Mouse (Mus musculus): ENCODE data around the gene Car12. TPM values are rescaled to one million over a fixed set of nuclear protein-coding genes. Genes with fewer than 3 reads are reported as not detected.

Gene Car12
- polyA plus RNA-seq, 1 experiment from 2014 or later, result 0.59 TPM

DNA sequence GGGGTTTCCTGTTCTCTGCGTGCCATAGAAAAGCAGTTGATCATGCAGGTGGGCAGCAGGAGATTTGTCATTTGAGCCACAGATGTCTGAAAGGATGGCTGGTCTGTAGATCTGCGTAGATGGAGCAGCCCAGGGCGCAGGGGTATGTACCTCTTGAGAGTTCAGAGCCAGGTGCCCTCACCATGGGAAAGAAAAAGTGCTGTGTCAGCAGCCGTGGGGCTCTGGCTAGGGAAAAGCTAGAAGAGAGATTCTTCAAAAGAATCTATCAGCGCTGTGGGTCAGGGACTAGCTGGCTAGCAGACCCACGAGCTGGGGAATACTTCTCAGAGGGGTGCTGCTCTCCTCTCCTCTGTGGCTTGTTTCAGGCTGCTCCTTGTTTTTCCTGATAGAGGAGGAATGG lies 27.8 kb upstream of the Car12 start:
- H3K27me3 ChIP-seq (replicated peaks), result no peaks in the 10 kb centered on the region
- no peaks in the 10 kb centered on the region for H3K36me3 ChIP-seq
- no peak overlapping the region for H3K9ac ChIP-seq
- 70% methylated on average over 6 of the region's 6 CpGs for WGBS
- no peak overlapping the region for H3K27ac ChIP-seq (replicated peaks)
- peaks cover 8% of the 10 kb centered on the region for H3K4me1 ChIP-seq
- no peaks in the 10 kb centered on the region for H3K9me3 ChIP-seq
- no peak overlapping the region for H3K4me3 ChIP-seq
- no peak for ATAC-seq (ENCODE audit: extremely low read depth, insufficient number of reproducible peaks, low FRiP score, low TSS enrichment)
- H3K4me2 ChIP-seq, result no peak overlapping the region

DNA sequence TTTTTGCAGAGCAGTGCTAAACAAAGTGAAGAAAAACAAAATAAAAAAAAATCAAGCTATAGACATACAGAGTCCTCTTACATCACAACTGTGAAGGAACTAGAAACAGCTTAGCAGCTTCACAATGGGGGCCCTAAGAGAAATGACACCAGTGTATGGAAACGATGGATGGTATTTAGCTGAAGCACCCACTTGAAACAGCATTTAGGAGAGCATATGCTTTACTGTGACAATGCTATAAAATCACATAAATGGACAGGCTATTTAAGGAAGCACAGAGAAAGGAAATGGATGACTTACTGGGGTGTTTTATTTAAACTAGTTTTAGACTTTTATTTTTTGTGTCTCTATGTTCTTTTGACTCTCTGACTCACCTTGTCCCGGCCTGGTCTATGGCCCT lies 25.8 kb upstream of the Car12 start:
- Histone ChIP-seq H3K9me3 (no peaks in the 10 kb centered on the region), H3K36me3 (no peaks in the 10 kb centered on the region), H3K4me1 (peaks cover 8% of the 10 kb centered on the region), H3K4me2 (no peak overlapping the region), H3K9ac (no peak overlapping the region), H3K27ac (replicated peaks) (no peak overlapping the region), H3K27me3 (replicated peaks) (no peaks in the 10 kb centered on the region), H3K4me3 (no peak overlapping the region)
- ATAC-seq (ENCODE audit: extremely low read depth, insufficient number of reproducible peaks, low FRiP score, low TSS enrichment), result no peak
- WGBS, result 71% methylated on average over 2 of the region's 2 CpGs

DNA sequence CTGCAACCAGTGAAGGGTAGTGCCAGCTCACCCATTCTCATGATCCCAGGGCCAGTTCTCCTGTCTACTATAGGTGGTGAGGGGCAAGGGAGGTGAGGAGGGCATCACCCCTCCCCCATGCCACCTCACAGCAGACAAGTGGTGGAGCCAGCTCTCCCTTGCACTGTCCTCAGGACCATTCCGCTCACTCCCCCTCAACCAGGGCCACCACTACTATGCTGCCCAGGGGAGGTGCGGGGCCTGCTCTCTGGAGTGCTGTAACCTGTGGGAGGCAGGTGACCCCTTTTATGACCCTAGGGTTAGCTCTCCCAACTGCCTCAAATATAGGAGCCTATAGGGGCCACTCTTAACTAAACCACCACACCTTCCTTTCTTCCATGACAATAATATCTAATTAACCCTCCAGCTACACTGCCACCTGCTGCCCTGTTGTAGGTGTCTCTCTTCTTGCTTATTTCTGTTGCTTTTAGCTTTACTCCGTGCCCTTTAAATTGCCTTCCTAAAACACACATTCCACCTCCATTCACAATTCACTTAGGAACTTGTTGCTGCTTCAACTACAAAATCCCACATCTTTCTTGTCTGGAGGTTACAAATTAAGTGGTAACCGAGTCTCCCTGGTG lies 21.7 kb upstream of the Car12 start:
- no peaks in the 10 kb centered on the region for H3K36me3 ChIP-seq
- no peak overlapping the region for H3K27ac ChIP-seq (replicated peaks)
- H3K4me3 ChIP-seq, result no peak overlapping the region
- ATAC-seq (ENCODE audit: extremely low read depth, insufficient number of reproducible peaks, low FRiP score, low TSS enrichment), result no peak
- WGBS, result 76% methylated on average over 4 of the region's 4 CpGs
- H3K27me3 ChIP-seq (replicated peaks), result no peaks in the 10 kb centered on the region
- H3K9me3 ChIP-seq, result no peaks in the 10 kb centered on the region
- peaks cover 8% of the 10 kb centered on the region for H3K4me1 ChIP-seq
- no peak overlapping the region for H3K4me2 ChIP-seq
- no peak overlapping the region for H3K9ac ChIP-seq

DNA sequence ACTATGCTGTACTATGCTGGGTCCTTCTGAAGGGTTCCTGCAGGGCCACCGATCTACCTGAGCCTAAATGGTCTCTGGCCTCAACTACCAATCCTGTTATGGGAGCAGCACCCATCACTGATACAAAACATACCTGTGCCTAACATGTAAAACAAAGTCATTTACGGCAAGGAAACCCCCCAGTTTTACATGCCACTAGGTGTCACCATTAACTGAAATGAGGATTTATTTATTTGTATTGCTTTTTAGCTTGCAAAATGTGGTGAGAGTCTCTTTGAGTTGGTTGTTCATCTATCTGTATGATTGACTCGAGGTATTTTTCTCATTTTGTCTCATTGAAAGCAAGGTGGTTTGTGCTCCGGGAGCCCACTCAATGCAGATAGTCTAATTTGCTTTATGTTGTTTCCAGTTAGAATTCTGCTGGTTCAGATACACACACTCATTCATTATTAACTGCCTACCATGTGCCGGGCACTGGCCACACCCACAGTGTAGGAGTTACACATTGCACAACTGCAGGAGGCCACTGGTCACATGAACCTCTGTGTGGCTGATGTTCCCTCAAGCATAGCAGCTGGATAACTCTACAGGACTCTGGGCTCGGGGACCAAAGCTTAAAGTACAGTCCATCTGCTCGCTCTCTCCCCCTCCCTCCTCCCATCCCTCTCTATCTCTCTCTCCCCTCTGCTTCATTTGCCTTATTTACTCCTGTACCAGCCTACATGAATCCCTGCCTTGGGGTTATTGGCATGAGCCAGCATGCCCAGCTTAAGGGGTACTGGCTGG lies 15.9 kb upstream of the Car12 start:
- ATAC-seq (ENCODE audit: extremely low read depth, insufficient number of reproducible peaks, low FRiP score, low TSS enrichment), result no peak
- WGBS, result 68% methylated on average over 7 of the region's 7 CpGs

DNA sequence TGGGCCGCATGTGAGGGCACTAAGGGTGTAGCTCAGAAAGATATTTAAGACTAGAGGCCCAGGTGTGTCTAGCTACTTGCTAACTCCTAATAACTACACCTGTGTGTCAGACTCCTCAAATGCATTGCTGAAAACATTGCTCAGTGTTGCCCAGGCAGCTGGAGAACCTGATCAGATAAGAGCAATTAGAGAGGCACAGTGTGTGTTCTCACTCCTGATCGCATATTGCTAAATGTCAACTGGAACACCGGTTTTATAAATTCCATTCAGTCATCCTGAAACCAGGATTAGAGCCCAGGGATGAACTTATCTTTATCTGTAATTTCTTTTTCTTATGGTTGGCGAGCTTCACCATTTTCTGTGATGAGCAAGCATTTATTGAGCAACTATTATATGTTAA lies 13.7 kb upstream of the Car12 start:
- Histone ChIP-seq H3K4me1 (no peaks in the 10 kb centered on the region), H3K9me3 (no peaks in the 10 kb centered on the region), H3K4me2 (no peak overlapping the region), H3K36me3 (no peaks in the 10 kb centered on the region), H3K27me3 (replicated peaks) (no peaks in the 10 kb centered on the region), H3K9ac (no peak overlapping the region), H3K4me3 (no peak overlapping the region), H3K27ac (replicated peaks) (no peak overlapping the region)
- ATAC-seq (ENCODE audit: extremely low read depth, insufficient number of reproducible peaks, low FRiP score, low TSS enrichment), result no peak
- 81% methylated on average over 4 of the region's 4 CpGs for WGBS

More for the DNA sequence above, 15.9 kb upstream of the Car12 start:
- Histone ChIP-seq H3K4me3 (no peak overlapping the region), H3K27me3 (replicated peaks) (no peaks in the 10 kb centered on the region), H3K27ac (replicated peaks) (no peak overlapping the region), H3K4me2 (no peak overlapping the region), H3K9ac (no peak overlapping the region), H3K4me1 (no peaks in the 10 kb centered on the region), H3K36me3 (no peaks in the 10 kb centered on the region), H3K9me3 (no peaks in the 10 kb centered on the region)

DNA sequence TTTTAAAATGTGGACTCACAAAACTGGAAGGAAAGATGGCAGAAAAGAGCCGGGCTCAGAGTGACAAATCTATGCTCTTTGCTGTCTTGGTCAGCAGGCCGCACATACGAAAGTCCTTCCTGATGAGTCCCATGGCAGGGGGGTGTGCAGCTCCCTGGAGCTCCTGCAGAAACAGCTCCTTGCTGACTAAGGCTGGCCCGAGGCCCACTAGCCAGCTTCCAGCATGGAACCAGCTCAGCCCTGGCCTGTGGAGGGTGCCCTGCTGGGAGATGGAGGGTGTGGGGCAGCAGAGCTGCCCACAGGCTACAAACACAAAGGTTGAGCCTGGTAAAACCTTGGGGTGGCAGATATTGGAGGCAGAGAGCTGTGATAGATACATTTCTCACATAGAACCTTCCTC lies 10.5 kb upstream of the Car12 start:
- H3K9ac ChIP-seq, result no peak overlapping the region
- no peak overlapping the region for H3K4me2 ChIP-seq
- no peak for ATAC-seq (ENCODE audit: extremely low read depth, insufficient number of reproducible peaks, low FRiP score, low TSS enrichment)
- no peaks in the 10 kb centered on the region for H3K36me3 ChIP-seq
- 66% methylated on average over 4 of the region's 4 CpGs for WGBS
- H3K27ac ChIP-seq (replicated peaks), result no peak overlapping the region
- H3K4me3 ChIP-seq, result no peak overlapping the region
- no peaks in the 10 kb centered on the region for H3K9me3 ChIP-seq
- H3K4me1 ChIP-seq, result peaks cover 5% of the 10 kb centered on the region
- no peaks in the 10 kb centered on the region for H3K27me3 ChIP-seq (replicated peaks)

DNA sequence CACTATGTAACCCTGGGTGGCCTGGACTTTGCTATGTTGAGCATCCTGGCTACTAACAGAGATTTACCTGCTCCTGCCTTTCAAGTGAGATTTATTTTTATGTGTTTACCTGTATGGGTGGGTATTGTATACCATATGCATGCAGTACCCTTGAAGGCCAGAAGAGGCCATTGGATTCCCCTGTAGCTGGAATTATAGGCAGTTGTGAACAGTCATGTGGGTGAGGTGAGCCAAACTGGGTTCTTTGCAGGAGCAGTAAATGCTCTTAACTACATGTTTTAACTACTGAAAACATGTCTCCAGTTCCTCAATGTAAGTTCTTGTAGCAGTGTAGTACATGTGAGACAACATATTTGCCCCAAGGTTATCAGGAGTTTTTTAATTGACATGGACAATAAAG lies 8.1 kb upstream of the Car12 start:
- Histone ChIP-seq H3K4me1 (peaks cover 16% of the 10 kb centered on the region), H3K9me3 (no peaks in the 10 kb centered on the region), H3K4me2 (no peak overlapping the region), H3K27me3 (replicated peaks) (peaks cover 8% of the 10 kb centered on the region; the same call in 1 of the 2 replicates), H3K9ac (no peak overlapping the region), H3K36me3 (no peaks in the 10 kb centered on the region), H3K27ac (replicated peaks) (no peak overlapping the region), H3K4me3 (no peak overlapping the region)
- ATAC-seq (ENCODE audit: extremely low read depth, insufficient number of reproducible peaks, low FRiP score, low TSS enrichment), result no peak

DNA sequence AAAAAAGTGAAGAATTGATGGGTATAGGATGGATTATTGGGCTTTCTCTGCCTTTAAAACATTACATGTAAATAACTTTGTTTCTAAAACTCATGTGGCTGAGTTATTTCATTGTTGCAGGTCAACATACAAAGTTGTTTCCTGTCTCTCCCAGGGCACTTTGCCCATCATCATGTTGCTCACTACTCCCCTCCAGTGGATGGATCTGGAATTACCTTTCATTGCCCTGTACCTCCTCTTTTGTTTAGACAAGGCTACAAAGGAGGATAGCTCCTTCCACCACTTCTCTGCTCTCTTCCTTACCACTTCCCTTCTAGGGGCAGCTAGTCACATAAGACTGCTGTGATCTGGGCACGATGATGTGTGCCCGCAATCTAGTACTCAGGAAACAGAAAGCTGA lies 7.7 kb upstream of the Car12 start:
- 43% methylated on average over 2 of the region's 2 CpGs for WGBS
- peaks cover 16% of the 10 kb centered on the region for H3K4me1 ChIP-seq
- no peak overlapping the region for H3K4me2 ChIP-seq
- no peak overlapping the region for H3K27ac ChIP-seq (replicated peaks)
- H3K9me3 ChIP-seq, result no peaks in the 10 kb centered on the region
- no peaks in the 10 kb centered on the region for H3K36me3 ChIP-seq
- no peak overlapping the region for H3K9ac ChIP-seq
- H3K4me3 ChIP-seq, result no peak overlapping the region
- peaks cover 11% of the 10 kb centered on the region; the same call in 1 of the 2 replicates for H3K27me3 ChIP-seq (replicated peaks)
- ATAC-seq (ENCODE audit: extremely low read depth, insufficient number of reproducible peaks, low FRiP score, low TSS enrichment), result no peak

DNA sequence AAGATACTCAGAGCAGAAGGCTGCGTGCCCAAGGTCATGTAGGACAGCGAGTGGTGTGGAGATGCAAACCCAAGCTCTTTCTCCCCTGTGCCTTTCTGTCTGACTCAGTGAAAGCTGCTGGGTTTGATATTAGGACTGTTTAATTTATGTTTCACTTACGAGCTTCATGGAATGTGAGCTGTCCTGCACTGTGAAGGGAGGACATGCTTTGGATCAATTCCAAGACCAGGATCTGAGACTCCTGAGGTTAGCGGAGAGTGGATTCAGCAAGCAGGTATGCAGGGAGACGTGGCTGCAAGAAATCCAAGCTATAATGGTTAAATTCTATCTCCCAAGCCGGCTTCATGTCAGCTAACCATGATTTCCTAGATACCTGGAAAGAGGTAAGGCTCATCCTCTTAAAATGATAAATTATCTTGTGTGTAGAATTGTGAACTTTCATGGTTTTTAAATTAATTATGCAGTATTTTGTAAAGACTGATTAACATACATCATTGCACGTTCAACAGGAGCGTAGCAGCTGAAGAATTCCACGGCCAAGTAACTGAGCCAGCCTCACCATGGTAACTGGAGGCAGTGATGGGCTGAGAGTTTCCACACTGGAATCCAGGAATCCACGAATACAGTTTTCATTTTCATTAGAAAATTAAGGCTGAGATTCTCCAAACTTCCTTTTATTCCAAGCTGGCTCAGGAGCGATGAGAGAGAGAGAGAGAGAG lies 5.3 kb upstream of the Car12 start:
- no peak overlapping the region for H3K9ac ChIP-seq
- ATAC-seq (ENCODE audit: extremely low read depth, insufficient number of reproducible peaks, low FRiP score, low TSS enrichment), result no peak
- H3K4me2 ChIP-seq, result no peak overlapping the region
- H3K36me3 ChIP-seq, result no peaks in the 10 kb centered on the region
- H3K4me1 ChIP-seq, result peaks cover 16% of the 10 kb centered on the region
- 0 out of 2 replicates have a peak overlapping the region, but pooled peaks have one; percentile 12 for H3K27ac ChIP-seq (replicated peaks)
- 55% methylated on average over 11 of the region's 11 CpGs for WGBS
- H3K4me3 ChIP-seq, result no peak overlapping the region
- H3K27me3 ChIP-seq (replicated peaks), result peaks cover 26% of the 10 kb centered on the region
- H3K9me3 ChIP-seq, result no peaks in the 10 kb centered on the region

DNA sequence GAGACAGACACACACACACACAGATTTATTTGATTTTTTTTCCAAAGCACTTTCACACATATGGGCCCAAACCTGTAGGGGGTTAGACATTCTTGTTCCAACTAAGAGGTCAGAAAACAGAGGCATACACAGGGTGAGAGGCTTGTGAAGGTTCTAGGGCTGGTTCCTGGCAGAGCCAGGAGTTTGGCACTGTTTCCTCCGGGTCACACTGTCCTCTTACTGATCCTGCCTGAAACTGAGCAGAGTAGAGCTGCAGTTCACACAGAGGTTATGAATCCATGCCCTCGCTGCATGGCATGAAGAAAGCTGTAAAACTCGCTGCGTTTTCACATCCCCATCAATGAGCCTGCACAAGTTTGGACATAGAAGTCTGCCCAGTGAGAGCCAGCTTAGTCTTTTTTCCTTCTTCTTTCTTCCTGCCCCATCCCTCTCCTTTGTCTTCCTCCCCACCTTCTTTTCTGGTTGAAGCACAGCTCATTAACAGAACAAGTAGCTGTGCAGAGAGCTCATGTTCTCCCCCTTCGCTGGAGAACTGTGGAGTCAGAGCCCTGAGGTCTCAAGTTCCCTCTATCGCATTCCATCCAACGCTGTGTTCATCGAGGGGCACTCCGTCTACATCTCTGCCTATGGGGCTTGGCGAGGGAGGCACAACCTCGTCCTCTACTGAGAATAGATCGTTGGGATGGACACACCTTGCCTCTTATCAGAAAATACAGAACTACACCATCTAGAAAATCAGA lies 4.5 kb upstream of the Car12 start:
- Histone ChIP-seq H3K9me3 (no peaks in the 10 kb centered on the region), H3K27ac (replicated peaks) (no peak overlapping the region), H3K4me3 (no peak overlapping the region), H3K27me3 (replicated peaks) (peaks cover 26% of the 10 kb centered on the region), H3K4me2 (no peak overlapping the region), H3K36me3 (no peaks in the 10 kb centered on the region), H3K9ac (no peak overlapping the region), H3K4me1 (peaks cover 24% of the 10 kb centered on the region)
- no peak for ATAC-seq (ENCODE audit: extremely low read depth, insufficient number of reproducible peaks, low FRiP score, low TSS enrichment)
- WGBS, result 58% methylated on average over 12 of the region's 12 CpGs

DNA sequence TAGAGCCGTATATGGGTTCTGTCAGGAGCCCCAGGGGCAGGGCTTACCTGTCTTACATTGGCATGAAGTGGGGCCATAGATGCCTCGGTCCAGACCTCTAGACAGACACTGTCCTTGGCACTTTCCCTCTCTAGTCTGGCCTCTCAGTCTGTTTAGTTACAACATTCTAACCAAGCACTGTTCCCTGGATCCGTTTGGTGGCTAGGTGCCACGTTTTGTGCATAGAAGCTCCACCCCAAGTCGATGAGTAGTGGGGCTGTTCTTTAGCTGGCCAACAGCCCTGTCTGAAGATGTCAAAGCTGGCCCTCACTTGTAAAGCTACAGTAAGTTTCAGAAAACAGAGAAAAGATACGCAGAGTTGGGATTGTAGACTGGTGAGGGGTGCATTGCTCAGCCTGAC lies 2.9 kb upstream of the Car12 start:
- Histone ChIP-seq H3K4me1 (peaks cover 32% of the 10 kb centered on the region), H3K4me2 (no peak overlapping the region), H3K4me3 (no peak overlapping the region), H3K27ac (replicated peaks) (no peak overlapping the region), H3K27me3 (replicated peaks) (peaks cover 41% of the 10 kb centered on the region), H3K9me3 (no peaks in the 10 kb centered on the region), H3K36me3 (no peaks in the 10 kb centered on the region), H3K9ac (no peak overlapping the region)
- no peak for ATAC-seq (ENCODE audit: extremely low read depth, insufficient number of reproducible peaks, low FRiP score, low TSS enrichment)
- 67% methylated on average over 6 of the region's 6 CpGs for WGBS

Data from heart, embryonic 13.5 days (tissue).